Mouse (Mus musculus): ENCODE measurements at regions not wholly inside any gene's neighbourhood (a gene's known extent, or its start where the extent isn't known, plus 50 kb on each side); places are given as distances from the start of the nearest gene placed in this dataset.

DNA sequence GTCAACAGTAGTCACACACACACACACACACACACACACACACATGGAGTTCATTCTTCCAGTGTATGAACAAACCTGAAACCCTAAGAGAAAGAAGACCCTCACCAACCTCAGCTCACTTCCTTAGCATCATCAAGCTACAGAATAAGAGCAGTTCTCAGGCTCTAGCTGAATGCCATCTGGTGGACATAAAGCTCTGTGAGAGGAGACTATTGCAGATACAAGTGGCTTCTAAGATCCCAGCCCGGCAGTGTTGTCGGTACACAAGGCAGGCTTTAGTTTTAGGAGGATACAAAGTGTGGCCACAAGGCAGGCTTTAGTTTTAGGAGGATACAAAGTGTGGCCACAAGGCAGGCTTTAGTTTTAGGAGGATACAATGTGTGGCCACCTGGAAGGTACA, 96.3 kb upstream of the Gm6657 start:
- TF ChIP-seq CTCF (IDR thresholded peaks at IDR 0.05; ENCODE audit: extremely low read depth, insufficient read depth, low read length): 0 out of 2 replicates have a peak, but pooled peaks have one; percentile 10
- no peak for TF ChIP-seq POLR2A (IDR thresholded peaks at IDR 0.05; ENCODE audit: extremely low read depth, insufficient read depth, low read length)
